Mouse (Mus musculus): ENCODE data around the gene Bicdl1.
"Not testable (repeated sequence)": the region's sequence is repeated elsewhere in the genome, so short reads cannot be mapped to it uniquely, and the experiment has no call there.

Gene Bicdl1

DNA sequence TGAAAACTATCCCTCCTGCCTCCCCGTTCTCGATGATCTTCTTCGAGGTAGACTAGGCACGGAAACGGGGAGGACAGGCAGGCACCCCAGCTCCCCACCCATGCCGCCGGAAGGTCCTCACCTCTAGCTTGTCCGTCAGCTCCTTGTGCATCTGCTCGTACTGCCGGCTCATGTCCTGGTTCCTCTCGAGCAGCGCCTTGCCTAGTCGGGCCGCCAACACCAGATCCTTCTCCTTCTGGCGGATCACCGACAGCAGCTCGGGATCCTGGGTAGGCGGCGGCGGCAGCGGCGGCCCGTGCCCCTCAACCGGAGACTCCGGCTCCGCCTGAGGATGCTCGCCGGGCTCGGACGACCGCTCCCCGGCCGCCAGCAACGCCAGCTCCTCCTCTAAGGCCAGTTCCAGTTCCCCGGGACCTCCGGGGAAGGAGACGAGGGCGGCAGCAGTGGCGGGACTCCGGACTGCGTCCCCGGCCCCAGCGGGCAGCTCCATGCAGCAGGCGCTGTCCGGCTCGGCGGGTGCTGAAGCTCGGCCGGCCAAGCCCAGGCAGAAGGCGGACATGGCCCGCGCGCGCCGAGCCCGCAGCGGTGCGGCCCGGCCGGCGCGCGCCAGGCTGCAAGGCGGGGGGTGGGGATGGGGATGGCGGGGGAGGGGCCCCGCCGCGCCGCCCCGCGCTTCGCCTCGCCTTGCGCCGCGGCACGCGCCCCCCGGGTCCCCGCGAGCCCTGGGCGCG is at the start of gene Bicdl1:
Bicdl1 (minus strand) TSS at position 621 of the 731 bp plus-strand sequence.
- DNase-seq = peak; percentile 69 to 70

DNA sequence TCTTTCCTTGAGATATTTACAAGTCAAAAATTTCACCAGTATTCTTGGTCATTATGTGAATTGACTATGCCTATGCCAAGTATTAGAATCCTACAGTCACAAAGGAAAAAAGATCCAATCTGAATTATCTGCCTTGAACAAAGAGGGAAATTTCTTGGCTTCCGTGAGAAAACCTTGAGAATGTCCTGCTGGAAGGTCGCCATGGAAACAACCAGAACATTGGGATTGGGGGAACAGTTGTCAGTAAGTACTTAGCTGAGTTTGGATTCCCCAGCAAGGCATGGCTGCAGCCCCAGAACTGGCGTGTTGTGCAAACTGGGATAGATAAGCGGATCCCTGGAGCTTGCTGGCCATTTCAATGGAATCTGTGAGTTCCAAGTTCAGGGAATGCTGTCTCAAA is 45.5 kb upstream of the Bicdl1 start:
- no peak for DNase-seq

DNA sequence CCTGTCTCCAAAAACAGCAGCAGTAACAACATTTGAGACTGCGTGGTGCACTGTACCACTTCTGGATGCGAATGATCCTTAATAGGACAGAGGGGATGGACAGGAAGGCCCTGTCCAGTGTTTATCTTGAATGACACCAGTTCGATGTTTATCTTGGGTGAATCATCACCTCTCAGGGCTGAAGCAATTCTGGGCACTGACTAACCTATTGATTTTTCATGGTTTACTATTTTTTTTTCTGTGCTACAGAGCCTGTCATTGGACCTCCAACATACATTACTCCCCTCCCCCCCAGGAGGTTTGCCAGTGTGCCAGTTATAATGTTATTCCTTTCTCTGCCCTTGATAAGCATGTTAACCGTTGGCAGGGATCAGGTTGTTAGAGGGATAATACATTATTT is 43.9 kb upstream of the Bicdl1 start:
- DNase-seq = no peak

DNA sequence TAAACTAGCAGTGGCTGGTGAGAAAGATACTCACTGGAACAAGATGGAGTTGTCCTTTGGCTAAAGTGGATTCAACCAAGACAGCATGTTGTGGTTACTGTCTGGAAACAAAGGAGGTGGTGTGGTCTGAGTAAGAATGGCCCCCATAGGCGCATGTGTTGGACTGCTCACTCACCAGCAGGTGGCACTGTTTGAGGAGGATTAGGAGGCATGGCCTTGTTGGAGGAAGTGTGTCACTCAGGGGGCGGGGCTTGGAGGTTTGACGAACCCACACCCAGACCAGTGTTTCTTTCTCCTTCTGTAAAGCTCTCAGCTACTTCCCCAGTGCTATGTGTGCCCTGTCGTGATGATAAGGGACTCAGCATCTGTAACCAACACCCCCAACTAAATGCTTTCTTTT is 38.6 kb upstream of the Bicdl1 start:
- no peak for DNase-seq

DNA sequence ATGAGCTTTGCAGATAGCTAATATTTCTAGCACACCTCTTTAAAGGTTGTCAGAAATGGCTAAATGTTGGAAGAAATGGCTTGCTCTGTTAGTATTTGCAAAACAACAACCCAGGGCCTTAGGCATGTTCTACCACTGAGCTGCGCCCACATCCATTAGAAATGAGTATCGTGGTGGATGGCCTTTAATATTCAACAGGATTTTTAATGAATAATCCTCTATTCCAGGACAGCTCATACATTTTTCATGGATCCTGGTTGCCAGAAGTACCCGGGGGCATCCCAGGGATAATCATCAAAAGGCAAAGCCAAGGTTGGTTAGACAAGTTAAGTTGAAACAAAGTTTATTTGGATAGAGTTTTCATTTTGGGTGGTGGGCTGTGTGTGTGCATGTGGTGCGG is 37.7 kb upstream of the Bicdl1 start:
- no peak for DNase-seq

DNA sequence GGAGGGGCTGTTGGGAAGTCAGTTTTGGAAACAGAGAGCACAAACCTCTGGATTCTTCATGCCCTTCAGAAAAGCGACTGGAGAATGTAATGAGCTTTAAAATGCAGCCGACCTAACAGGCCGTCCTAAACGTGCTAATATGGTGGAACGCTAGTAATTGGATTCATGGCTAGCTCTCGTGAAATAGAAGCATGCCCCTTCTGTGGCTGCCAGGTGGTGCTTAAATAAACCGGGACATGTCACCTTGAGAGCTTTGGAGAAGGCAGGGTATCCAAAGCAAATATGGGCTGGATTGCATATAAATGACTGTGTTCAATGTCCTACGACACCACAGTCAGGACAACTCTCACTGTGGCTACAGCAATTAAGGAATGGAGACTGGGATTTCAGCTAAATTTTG is 35.4 kb upstream of the Bicdl1 start:
- DNase-seq = no peak

DNA sequence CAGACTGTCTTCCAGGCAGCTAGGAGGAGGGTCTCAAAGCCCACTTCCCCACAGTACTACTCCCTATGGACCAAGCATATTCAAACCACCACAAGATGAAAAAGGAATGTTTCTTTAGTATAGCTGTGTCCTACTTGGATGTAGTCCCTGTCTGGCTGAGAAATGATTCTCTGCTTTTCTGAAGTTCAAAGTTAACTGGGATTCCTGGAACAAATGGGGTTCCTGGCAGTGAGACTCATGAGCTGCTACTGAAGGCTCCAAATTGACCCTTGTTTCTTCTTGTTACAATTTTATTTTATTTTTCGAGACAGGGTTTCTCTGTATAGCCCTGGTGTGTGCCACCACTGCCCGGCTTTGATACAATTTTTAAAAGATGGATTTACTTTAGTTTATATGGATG is 32.6 kb upstream of the Bicdl1 start:
- no peak for DNase-seq

DNA sequence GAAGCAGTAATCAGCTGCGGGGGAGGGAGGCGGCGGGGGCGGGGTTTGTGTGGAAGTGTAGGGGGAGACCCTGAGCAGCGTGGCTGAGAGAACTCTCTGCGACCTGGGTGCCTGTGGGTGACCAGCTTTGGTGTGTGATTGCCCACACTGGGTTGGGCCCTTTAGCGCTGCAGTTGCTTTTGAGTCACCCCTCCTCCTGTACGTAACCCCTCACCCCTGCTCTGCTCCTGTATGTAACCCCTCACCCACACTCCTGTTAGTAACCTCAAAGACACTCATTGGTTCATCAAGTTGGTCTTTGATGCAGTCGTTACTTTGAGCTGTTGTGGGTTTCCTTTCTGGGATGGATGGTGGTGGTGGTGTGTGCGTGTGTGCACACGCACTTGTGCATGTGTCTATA is 29.5 kb upstream of the Bicdl1 start:
- no peak for DNase-seq

DNA sequence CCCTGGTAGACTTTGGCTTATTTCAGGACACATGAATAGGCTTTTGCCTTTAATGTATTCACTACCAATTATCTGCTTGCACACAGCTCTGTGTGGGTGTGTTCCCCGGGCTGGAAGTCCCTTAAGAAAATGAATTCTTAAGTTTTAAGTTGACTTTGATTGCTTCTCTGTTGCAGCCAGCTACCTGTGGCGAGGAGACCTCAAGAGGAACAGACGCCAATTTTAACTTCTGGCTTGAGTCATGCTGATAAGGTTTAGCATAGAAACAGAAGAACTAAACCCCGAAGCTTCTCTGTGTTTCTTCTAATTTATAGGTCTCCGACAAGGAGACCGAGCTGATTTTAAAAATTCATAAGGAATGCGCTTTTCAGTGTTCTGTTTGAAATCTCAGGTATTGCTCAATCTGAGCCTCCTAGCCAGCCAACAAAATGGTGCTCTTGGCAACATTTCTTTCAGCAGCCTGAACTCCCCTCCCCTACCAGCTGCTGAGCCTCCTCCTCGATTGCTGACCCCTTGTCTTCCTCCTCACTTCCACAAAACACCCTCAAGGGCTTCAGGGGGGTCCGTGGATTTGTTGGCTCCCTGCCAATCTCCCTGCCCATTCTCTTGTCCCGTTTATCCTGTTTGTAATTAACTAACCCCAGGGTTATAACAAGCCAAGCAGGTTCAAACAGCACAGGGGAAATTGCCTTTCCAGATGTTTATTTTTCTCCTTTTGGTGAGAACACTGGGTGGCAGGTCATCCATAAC is 27.2 kb upstream of the Bicdl1 start:
- DNase-seq = no peak

DNA sequence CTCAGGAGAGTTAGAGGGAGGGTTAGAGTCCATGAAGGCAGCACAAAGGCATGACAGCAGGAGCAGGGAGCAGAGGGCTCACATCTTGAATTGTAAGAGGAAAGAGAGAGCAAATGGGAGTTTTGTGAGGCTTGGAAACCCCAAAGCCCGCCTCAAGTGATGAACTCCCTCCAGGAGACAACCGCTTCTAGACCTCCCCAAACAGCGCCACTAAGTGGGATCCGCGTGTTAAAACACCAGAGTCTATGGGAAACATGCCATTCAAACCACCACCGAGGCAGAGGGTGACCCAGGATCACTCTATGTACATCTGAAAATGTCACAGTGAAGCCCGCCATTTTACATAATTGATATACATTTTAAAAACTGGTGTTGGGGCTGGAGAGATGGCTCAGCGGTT is 26.1 kb upstream of the Bicdl1 start:
- no peak for DNase-seq

DNA sequence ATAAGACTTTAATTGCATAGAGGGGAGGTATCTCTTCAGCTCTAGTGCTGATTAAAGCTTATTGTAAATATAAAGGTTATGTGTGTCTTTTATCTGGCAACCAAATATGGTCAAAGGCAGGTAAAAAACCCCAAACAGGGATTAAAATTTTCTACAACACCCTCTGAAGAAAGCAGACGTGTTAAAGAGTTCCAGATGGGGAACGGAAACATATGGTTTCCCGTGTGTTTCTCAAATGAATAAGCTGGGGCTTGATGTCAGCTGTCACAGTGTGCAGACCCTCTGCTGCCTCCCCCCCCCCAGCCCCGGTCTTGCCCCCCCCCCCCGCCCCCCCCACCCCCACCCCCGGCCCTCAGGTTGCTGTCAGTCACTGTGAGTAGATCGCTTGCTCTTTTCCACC is 24.1 kb upstream of the Bicdl1 start:
- no peak for DNase-seq

DNA sequence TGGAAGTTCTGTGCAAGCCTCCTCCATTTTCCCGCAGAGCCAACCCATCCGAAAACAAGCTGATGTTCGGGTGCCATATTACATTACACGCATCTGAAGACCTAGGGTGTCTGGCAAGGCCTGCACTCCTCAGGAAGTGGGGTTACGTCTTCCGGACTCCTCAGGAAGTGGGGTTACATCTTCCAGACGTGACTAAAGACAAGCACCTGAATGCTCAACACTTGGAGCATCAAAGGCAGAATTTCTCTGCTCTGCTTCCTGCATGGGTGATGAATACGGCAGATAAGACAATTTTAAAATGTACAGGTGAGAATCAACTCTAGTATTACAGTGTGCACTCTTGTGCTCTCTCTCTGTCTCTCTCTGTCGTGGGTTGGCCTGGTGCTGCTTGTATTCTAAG is 23.4 kb upstream of the Bicdl1 start:
- no peak for DNase-seq

DNA sequence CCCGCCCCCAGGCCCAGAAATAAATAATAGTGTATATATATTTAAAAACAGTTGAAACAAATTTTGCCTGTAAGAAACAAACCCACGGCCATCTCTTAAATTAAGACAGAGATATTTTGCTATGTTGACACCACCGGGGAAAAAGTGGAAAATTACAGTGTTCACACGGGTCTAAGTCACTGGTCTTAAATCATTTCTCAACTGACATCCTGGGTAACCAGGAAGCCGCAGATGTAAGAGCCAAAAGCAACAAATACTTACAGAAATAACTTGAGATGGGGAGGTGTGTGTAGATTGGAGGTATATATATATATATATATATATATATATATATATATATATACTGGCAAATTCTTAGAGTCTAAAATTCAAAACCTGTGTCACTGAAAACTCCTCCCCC is 21.5 kb upstream of the Bicdl1 start:
- no peak for DNase-seq

DNA sequence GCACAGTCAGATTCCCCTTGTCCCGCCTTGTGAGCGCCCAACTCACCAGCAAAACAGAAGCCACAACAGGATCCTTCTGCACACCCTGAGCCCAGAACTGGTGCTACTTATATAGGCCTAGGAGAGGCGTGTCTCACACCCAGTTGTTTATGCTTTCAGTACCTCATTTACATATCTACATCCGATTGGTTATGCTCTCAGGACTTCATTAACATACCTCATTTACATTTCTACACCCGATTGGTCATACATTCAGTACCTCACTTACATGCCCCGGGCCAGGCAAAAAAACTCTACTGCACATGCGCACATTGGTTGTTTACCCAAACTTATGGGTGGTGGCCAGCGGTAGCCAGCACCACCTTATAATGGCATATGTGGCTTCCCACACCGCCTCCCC is 20.5 kb upstream of the Bicdl1 start:
- DNase-seq = not testable (repeated sequence)

DNA sequence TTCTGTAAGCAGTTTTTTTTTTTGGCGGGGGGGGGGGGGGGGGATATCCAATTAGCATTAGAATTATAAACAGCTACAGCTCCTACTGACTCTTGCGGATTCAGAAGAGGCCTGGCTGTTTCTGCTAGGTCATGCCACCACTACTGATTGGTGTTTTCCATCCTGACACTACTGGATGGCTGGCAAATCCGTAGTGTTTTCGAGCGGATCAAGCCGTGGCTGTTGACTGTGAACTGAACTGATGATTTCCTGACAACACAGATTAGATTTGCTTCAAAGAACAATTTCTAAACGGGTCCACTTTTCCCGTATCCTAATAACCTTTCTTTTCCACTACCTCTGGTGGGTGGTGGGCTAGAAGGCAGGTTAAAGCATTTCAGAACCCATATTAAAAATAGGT is 16.9 kb upstream of the Bicdl1 start:
- DNase-seq = no peak

DNA sequence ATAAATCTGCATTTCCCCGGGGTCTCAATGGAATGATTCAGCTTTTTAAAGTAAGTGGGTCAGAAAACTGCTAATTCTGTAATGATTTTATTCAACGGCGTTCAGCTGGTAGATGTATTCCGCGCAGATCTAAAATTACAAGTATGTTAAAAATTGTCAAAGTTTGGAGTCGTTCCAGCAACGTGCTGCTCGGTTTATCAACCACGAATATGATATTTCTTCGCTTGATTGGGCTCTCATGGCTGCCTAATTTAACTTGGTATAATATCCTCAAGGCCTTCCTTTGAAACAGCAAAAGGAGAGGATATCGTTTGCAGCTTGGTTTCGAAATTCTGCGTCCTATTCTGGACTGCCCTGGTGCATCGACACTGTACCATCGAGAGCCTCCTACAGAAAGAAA is 13.9 kb upstream of the Bicdl1 start:
- DNase-seq = no peak

DNA sequence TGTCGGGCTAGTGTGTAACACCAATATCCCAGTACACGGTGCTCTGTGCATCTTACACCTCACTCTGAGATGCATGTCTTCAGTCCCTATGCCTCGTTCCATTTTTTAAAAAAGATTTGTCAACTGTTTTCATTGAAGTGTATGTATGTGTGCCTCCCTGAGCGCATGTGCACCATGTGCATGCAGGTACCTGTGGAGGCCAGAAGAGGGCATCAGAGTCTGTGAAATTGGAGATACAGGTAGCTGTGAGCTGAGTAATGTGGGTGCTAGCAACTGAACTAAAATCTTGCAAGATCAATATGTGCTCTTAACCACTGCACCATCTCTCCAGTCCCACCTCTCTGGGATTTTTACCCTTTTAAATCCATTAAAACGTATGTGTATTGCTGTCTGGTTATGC is 6.6 kb upstream of the Bicdl1 start:
- no peak for DNase-seq

DNA sequence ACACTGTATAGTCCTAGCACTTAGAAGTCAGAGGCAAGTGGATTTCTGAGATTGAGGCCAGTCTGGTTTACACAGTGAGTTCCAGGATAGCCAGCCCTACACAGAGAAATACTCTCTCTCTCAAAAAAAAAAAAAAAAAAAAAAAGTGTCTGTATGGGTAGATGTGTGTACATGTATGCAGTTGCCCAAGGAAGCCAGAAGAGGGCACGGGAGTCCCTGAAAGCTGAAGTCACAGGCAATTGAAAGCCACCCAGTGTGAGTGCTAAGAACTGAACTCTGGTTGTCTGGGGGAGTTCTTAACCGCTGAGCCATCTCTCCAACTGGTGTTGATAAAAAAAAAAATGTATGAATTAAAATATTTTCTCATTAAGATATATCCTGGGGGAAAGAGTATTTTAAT is 3.1 kb upstream of the Bicdl1 start:
- no peak for DNase-seq

DNA sequence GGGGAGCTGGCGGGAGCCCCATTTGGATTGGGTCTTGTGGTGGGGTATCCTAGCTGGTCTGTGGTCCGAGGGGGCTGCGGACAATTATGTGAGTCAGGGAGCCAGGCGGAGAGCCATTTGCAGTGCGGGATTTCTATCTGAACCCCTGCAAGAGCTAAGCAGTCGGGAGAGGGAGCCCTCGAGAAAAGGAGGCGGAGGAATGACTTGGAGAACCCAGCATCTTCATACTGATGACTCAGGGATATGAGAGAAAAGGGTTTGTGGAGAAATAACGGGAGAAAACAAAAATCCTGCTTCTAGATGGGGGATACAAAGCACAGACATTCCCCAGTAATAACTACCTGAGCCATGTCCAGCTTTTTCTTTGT is 1.4 kb upstream of the Bicdl1 start:
- DNase-seq = peak in 1 of 2 experiments; percentile 92

DNA sequence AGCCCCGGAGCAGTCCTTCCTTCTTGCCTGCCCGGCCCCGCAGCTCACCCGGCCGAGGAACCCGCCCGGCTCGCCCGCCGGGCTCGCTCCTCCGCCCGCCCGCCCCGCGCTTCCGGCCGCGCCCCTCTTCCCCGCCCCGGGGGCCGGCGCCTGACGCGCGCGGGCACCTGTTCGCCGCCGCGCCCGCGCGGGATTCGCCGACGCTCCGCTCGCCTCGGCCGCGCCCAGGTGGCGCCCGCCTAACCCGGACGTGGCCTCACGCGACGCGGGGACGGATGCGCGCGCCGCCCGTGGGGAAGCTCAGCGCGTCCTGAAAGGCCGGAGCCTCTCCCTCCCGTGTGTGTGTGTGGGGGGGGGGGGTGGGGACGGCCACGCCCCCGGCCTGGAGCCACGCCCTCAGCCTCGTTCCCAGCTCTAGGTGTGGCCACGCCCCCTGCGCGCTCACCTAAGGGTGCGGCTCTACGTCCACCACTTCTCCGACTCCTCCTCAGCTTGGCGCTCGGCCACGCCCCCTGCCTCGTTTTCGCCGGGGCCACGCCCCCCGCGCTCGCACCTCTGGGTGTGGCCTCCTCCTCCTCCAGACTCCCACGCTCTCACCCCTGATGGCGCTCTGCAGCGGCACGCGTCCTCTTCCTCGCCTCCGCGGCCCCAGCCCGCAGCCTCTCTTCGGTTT is 891 bp upstream of the Bicdl1 start:
- DNase-seq = peak; percentile 98 to 100

DNA sequence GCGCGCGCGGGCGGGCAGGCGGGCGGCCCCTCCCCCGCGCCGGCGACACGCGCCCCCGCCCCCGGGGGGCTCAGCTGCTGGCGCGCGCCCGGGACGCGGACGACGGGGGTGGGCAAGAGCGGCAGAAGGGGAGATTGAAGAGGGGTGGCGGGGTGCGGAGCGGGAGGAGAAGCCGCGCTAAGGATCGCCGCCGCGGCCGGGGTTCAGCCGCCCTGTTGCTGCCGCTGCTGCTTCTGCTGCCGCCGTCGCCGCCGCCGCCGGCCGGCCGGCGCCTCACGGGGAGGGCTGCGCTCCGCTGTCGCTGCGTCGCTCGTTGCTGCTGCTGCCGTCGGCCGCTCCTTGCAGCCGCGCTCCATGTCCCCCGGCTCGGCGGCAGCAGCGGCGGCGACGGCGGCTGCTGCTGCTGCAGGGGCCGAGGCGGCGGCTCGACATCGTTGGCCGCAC is 333 bp upstream of the Bicdl1 start:
- DNase-seq = peak in 1 of 2 experiments; percentile 28

DNA sequence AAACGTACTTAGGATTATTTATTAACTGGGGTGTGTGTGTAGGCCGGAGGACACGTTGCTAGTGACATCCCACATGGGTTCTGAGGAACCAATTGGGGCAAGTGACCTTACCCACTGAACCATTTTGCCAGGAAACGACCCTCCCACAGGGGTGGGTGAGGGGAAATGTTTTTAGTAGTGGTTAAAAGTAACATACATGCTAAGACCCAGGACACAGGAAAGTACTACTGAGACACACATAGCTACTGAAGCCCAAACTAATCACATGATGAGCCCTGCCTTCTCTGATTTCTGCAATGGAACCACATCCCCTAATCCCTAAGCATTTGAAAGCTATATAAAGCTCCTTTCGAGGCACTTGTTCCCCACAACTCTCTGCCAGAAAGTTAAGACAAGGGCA is 1.1 kb downstream of the Bicdl1 start:
- DNase-seq = no peak

DNA sequence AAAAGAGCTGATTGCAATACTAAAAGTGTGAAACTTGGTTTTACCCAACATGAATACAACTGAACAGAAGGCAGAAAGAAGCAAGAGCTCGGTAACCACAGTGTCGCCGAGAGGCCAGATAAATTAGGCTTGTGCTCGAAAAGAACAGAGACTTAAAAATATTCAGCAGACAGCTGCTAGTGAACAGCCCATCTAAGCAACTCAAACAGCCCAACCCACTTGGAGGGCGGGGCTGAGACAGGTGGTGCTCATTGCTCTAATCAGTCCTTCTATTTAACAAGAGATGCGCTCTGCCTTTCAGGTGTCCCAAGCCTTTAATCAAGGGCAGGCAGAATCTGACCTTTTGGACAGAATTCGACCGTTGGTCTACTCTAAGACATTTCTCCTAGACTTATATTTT is 4.8 kb downstream of the Bicdl1 start:
- no peak for DNase-seq

DNA sequence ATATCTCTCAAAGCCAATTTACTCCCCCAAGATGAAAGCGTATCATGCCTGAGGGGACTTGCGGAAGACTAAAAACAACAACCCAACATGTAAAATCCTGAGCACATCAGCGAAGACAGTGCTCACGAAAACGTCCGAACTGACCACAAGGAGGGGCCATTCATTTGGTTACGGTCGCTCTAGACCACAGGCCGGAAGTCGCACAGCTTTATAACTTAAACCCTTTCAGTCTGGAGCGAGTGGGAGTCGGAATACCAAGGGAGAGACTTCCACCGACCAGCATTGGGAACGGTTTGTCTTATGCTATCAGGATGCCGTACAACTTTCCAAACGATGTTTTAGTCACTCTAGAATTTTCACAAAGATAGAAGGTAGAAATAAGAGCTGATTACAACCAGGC is 5.4 kb downstream of the Bicdl1 start:
- DNase-seq = no peak
